Mouse (Mus musculus) layer of hippocampus, adult 2 months (tissue): ENCODE data around the gene Mns1. TPM values are rescaled to one million over a fixed set of nuclear protein-coding genes. Genes with fewer than 3 reads are reported as not detected.

Source experiments
- DNase-seq, 2 experiments: peaks; one replicate each; pipeline ENCODE4 v3.0.0; 2022; ENCODE audit warnings: low spot score in 2 of 2
- H3K27ac ChIP-seq: fragments of 200-600 bp; 2 replicates; pipeline ENCODE4 v1.8.1; 2022
- H3K4me3 ChIP-seq: fragments of 200-600 bp; 2 replicates; pipeline ENCODE4 v1.8.1; 2022; ENCODE audit warnings: mild to moderate bottlenecking
- CTCF ChIP-seq: fragments of 200-600 bp; conservative IDR thresholded peaks from 2 replicates; pipeline ENCODE4 v1.8.1; 2022; ENCODE audit warnings: antibody characterized with exemption, mild to moderate bottlenecking, moderate library complexity
- microRNA-seq, 2 experiments: library from miRNA; unstranded; fragments of <30 nt; microRNA quantifications; one replicate each; pipeline ENCODE4 v1.2.0; 2021
- total RNA-seq, 2 experiments: library from RNA; stranded (reverse); gene quantifications; 2 replicates each; pipeline ENCODE4 v1.2.3; 2021

The Mns1 gene
- total RNA-seq, 2 experiments from 2014 or later, result 1.2 to 2.4 TPM

DNA sequence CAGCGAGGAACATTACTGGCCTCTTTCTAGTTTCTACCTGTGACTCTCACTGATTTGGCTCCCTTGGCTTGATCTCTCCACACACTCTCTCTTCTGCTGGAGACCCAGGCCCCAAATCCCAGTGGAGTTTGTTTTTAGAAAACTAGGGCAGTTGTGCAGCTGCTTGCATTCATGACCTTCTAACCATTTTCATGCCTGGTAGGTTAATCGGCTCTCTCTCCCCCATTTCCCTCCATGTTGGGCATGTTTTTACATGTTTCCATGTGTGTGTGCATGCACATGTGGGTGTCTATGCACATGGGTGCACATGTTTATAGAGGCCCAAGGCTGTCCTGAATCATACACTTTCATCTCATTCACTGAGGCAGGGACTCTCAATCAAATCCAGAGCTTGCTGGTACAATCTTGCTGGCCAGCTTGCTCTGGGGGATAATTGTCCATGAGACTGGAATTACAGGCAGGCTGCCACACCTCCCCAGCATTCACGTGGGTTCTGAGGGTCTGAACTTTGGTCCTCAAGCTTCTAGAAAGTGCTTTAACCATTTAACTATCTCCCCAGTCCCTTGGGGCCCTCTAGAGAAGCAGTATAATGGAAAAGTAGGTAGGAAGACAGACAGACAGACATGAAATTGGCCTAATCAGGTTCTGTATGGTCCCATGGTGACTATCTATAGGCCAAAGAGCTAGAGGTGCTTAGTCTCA lies 56.3 kb downstream of the Mns1 start:
- no peak for DNase-seq
- TF ChIP-seq CTCF, result no peak
- Histone ChIP-seq H3K4me3 (no peak overlapping the region), H3K27ac (no peak overlapping the region)

DNA sequence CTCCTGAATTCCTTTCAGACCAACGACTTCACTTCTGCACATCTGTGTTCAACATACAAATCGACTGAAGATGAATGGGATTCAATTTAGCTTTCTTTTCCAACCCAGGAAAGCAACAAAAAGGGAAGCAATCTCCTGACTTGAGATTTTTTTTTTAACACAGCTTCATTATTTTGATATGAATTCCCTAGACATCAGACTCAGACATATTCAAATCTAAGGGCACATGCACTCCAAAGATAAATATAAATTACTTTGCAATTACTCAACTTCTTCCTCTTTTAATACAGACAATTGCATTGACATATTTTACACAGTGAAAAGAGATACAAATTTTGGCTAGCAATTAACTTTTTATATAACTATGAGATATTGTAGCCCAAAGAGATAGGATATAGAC lies 58.9 kb downstream of the Mns1 start:
- Histone ChIP-seq H3K27ac (0 out of 2 replicates have a peak overlapping the region, but pooled peaks have one; percentile 2), H3K4me3 (no peak overlapping the region)
- TF ChIP-seq CTCF, result no peak
- no peak for DNase-seq

DNA sequence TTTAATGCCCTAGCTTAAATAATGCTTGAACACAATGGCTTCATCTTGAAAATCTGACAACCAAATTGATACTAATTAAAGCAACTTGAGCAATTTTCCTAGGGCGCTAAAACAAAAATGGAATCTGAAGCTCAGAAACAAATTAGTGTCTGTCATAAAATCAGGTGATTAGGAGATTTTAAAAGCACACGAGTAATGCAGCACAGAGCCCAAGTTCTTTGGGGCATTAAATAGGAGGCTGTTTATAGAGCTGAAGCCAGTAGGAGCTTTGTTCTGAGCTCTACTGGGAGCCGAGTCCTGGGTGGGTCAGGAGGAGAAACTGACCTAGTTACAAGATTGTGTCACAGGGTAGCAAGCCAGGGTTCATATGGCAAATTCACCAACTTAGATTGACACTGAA lies 59.4 kb downstream of the Mns1 start:
- no peak overlapping the region for H3K4me3 ChIP-seq
- TF ChIP-seq CTCF, result no peak
- H3K27ac ChIP-seq, result peak overlapping the region; percentile 11; the same call in 1 of the 2 replicates
- DNase-seq, result no peak

Small RNA genes within 50 kb of the gene (microRNA-seq; reads per million reads assigned to microRNA genes)
- 0 reads per million in 2 experiments for gene Gm28010

Other genes with a start within 250 kb of the Mns1 start
- 10 to 100 TPM; 50.5 to 56.2 TPM for gene Zfp280d, start 163.2 kb upstream of the Mns1 start, total RNA-seq
- gene Tex9, start 54.2 kb downstream of the Mns1 start, total RNA-seq, result 1 to 10 TPM; 6.5 to 7.3 TPM
- 10 to 100 TPM; 21.4 to 21.6 TPM for gene Rfx7, start 94.2 kb downstream of the Mns1 start, total RNA-seq
- gene Nedd4, start 224.3 kb downstream of the Mns1 start, total RNA-seq, result 100 to 1,000 TPM; 298 to 301 TPM